Mouse (Mus musculus) left cerebral cortex, adult 2 months (tissue): ENCODE measurements around the gene Cbx7. TPM values are rescaled to one million over a fixed set of nuclear protein-coding genes. Genes with fewer than 3 reads are reported as not detected.

Experiments used
- DNase-seq, 2 experiments: peaks; one replicate each; pipeline ENCODE4 v3.0.0; 2021 to 2022; ENCODE audit warnings: low spot score in 2 of 2, mixed read lengths in 1 of 2; ENCODE audit errors: extremely low spot score in 1 of 2
- H3K27ac ChIP-seq: fragments of 200-600 bp; 2 replicates; pipeline ENCODE4 v1.8.1; 2022
- H3K4me3 ChIP-seq: fragments of 200-600 bp; 2 replicates; pipeline ENCODE4 v1.8.1; 2022
- CTCF ChIP-seq: fragments of 200-600 bp; IDR thresholded peaks from 2 replicates; pipeline ENCODE4 v1.8.1; 2022; ENCODE audit warnings: antibody characterized with exemption, mild to moderate bottlenecking, moderate library complexity
- intact Hi-C: fragments of 180-260 bp; cut with DNase I; formaldehyde crosslinking; loops from one replicate; pipeline ENCODE4 v1.15.1; 2025
- total RNA-seq, 2 experiments: library from RNA; stranded (reverse); gene quantifications; 2 replicates each; pipeline ENCODE4 v1.2.3; 2021

Gene Cbx7
- total RNA-seq, 2 experiments from 2014 or later, result 52.3 to 52.6 TPM

DNA sequence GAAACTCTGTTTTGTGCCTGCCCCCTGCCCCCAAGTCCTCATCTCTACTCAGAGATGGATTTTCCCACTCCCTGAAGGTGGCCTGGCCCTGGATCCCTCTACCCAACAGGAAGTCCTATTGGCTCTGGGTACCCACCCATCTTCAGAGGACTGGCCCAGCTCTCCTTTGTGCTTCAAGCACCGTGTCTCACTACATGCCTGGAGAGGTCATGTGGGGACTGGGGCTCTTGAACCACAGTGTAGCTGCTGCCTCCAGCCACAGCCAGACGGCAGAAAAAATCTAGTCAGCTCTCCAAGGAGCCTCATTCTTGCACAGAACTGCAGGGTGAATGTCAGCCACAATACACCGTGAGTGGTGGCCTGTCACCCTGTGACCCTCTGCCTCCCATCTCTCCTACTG, 27.1 kb upstream of the Cbx7 start:
- no peak for DNase-seq
- no peak overlapping the region for H3K4me3 ChIP-seq
- intact Hi-C loops, result no loop called here
- TF ChIP-seq CTCF, result no peak
- no peak overlapping the region for H3K27ac ChIP-seq

DNA sequence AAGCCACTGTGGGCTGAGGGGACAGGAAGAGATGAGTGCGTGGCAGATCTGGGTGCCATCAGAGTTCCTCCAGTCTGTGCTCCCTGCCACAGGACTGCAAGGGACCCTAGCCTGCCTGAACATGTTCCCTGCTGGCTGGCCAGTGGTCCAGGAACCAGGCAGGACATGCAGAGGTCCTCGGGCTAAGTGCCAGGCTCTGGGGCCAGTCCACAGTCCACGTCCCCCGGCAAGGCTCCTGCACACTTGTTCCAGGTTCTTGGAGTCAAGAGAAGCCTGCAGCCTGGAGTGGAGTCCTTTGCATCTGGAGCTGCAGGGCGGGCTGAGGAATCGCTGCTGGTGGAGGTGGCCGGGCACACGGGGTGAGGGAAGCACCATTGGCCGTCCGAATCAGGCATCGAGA, 25.9 kb upstream of the Cbx7 start:
- intact Hi-C loops, result no loop called here
- TF ChIP-seq CTCF, result no peak
- DNase-seq, result no peak
- Histone ChIP-seq H3K4me3 (no peak overlapping the region), H3K27ac (no peak overlapping the region)

DNA sequence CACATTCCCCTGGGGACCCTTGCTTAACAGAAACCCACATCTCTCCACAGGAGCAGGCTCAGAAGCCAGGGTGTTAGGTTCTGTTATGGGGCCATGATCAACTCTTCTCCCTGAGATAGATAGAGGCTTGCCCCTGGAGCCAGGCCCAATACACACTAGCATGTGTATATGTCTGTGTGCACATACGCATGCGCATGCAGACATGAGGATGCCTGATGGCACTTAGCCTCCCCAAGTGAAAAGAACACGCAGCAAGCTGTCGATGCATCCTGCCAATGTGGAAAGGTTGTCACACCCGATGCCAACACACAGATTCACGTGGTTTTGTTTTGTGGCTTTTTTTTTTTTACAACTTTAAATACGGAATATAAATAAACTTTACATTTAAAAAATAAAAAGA, 24.6 kb upstream of the Cbx7 start:
- Histone ChIP-seq H3K4me3 (no peak overlapping the region), H3K27ac (no peak overlapping the region)
- no peak for DNase-seq
- no peak for TF ChIP-seq CTCF
- intact Hi-C loops, result no loop called here

- TF ChIP-seq CTCF, result no peak
- no peak overlapping the region for H3K27ac ChIP-seq
Measured at GRCm38 (mm10) chr15:79994566-79994965, 23.6 kb upstream of the Cbx7 start.

GRCm38 (mm10) chr15:79986182-79986581, 15.3 kb upstream of the Cbx7 start:
- Histone ChIP-seq H3K4me3 (no peak overlapping the region), H3K27ac (no peak overlapping the region)
- intact Hi-C loops, result no loop called here
- TF ChIP-seq CTCF, result no peak
- DNase-seq, result no peak

More at GRCm38 (mm10) chr15:79994566-79994965, 23.6 kb upstream of the Cbx7 start:
- intact Hi-C loops, result no loop called here
- no peak for DNase-seq
- H3K4me3 ChIP-seq, result no peak overlapping the region

GRCm38 (mm10) chr15:79985471-79985870, 14.6 kb upstream of the Cbx7 start:
- intact Hi-C loops, result no loop called here
- Histone ChIP-seq H3K4me3 (no peak overlapping the region), H3K27ac (no peak overlapping the region)
- no peak for TF ChIP-seq CTCF
- no peak for DNase-seq

- intact Hi-C loops, result no loop called here
- TF ChIP-seq CTCF, result no peak
- no peak for DNase-seq
- Histone ChIP-seq H3K27ac (no peak overlapping the region), H3K4me3 (no peak overlapping the region)
Measured at GRCm38 (mm10) chr15:79984152-79984551, 13.2 kb upstream of the Cbx7 start.

- TF ChIP-seq CTCF, result no peak
- H3K4me3 ChIP-seq, result no peak overlapping the region
- H3K27ac ChIP-seq, result no peak overlapping the region
- intact Hi-C loops, result no loop called here
- DNase-seq, result no peak
Measured at GRCm38 (mm10) chr15:79980716-79981115, 9.8 kb upstream of the Cbx7 start.

- no peak for DNase-seq
- no peak overlapping the region for H3K4me3 ChIP-seq
- TF ChIP-seq CTCF, result no peak
- no peak overlapping the region for H3K27ac ChIP-seq
- intact Hi-C loops, result no loop called here
Measured at GRCm38 (mm10) chr15:79972186-79972585, 1.3 kb upstream of the Cbx7 start.

DNA sequence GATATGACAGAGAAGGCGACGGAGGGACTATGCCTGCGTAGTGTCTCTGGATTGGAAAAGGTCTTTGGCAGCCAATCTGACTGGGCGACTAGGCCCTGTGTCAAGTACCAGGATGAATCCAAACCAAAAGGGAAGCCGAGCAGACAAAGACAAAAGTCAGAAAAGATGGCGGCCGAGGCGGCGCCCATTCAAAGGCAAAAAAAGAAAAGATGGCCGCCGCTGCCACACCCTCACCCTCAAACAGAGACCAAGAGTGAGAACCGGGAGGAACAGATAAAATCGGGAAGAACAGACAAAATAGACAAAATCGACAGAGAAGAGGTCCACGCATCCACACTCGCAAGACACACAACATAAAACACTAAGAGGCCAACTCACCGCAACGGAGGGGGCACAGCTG, 428 bp downstream of the Cbx7 start:
- DNase-seq, result no peak
- Histone ChIP-seq H3K4me3 (no peak overlapping the region), H3K27ac (no peak overlapping the region)
- TF ChIP-seq CTCF, result no peak
- intact Hi-C loops, result no loop called here

GRCm38 (mm10) chr15:79967346-79967745, 3.6 kb downstream of the Cbx7 start:
- DNase-seq, result no peak
- no peak overlapping the region for H3K4me3 ChIP-seq
- intact Hi-C loops, result no loop called here
- no peak for TF ChIP-seq CTCF
- no peak overlapping the region for H3K27ac ChIP-seq

DNA sequence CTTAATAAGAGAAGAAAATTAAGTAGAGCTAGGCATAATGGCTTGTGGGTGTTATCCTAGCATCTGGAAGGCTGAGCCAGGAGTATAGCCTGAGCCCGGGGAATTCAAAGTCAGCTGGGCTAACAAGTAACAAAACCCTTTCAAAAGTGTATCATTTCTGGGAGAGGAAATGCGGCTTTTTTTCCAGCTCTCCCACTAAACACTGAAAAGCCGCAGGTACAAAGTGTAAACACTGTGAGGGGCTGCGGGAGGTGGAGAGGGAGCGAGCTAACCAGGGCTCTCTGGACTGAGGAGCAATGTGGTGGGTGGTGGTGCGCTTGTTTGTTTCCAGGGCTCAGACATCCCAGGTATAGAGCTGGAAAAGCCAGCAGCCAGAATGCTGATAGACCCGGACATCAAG, 6.5 kb downstream of the Cbx7 start:
- no peak overlapping the region for H3K4me3 ChIP-seq
- no peak for DNase-seq
- TF ChIP-seq CTCF, result no peak
- intact Hi-C loops, result no loop called here
- H3K27ac ChIP-seq, result no peak overlapping the region

DNA sequence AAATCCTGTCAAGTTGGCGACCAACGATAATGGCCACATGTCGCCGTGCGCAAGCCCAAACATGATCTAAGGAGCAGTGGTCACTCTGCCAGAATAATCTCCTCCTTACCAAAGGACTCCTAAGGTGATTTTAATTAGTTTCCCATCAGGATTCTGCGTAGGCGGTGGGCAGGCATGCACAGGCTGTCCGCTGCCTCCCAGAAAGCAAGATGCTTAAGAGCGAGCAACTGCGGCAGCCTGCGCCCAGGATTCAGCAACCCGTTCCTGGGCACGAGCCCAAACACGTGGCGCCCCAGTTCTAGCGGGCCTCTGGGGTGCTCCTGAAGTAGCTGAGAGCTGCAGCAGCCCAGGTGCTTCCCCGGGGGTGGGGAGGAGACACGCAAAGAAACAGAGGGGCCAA, 8.3 kb downstream of the Cbx7 start:
- intact Hi-C loops, result no loop called here
- no peak overlapping the region for H3K27ac ChIP-seq
- no peak for TF ChIP-seq CTCF
- DNase-seq, result no peak
- no peak overlapping the region for H3K4me3 ChIP-seq
